Mouse (Mus musculus): Measurements from ENCODE around the gene Cebpa. TPM values are rescaled to one million over a fixed set of nuclear protein-coding genes. Genes with fewer than 3 reads are reported as not detected.

The Cebpa gene
- total RNA-seq, 2 experiments from 2014 or later, result 11.1 to 11.2 TPM

DNA sequence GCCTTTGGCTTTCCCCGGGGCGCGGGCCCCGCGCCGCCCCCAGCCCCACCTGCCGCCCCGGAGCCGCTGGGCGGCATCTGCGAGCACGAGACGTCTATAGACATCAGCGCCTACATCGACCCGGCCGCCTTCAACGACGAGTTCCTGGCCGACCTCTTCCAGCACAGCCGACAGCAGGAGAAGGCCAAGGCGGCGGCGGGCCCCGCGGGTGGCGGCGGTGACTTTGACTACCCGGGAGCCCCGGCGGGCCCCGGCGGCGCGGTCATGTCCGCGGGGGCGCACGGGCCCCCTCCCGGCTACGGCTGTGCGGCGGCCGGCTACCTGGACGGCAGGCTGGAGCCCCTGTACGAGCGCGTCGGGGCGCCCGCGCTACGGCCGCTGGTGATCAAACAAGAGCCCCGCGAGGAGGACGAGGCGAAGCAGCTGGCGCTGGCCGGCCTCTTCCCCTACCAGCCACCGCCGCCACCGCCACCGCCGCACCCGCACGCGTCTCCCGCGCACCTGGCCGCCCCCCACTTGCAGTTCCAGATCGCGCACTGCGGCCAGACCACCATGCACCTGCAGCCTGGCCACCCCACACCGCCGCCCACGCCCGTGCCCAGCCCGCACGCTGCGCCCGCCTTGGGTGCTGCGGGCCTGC, 533 bp downstream of the Cebpa start:
- peak; percentile 22 to 37 for DNase-seq (ENCODE audit: low spot score in 2 of 2)

DNA sequence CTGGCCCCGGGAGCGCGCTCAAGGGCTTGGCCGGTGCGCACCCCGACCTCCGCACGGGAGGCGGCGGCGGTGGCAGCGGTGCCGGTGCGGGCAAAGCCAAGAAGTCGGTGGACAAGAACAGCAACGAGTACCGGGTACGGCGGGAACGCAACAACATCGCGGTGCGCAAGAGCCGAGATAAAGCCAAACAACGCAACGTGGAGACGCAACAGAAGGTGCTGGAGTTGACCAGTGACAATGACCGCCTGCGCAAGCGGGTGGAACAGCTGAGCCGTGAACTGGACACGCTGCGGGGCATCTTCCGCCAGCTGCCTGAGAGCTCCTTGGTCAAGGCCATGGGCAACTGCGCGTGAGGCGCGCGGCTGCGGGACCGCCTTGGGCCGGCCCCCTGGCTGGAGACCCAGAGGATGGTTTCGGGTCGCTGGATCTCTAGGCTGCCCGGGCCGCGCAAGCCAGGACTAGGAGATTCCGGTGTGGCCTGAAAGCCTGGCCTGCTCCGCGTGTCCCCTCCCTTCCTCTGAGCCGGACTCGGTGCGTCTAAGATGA, 1.1 kb downstream of the Cebpa start:
- peak in 1 of 2 experiments; percentile 32 for DNase-seq (ENCODE audit: low spot score in 2 of 2)

DNA sequence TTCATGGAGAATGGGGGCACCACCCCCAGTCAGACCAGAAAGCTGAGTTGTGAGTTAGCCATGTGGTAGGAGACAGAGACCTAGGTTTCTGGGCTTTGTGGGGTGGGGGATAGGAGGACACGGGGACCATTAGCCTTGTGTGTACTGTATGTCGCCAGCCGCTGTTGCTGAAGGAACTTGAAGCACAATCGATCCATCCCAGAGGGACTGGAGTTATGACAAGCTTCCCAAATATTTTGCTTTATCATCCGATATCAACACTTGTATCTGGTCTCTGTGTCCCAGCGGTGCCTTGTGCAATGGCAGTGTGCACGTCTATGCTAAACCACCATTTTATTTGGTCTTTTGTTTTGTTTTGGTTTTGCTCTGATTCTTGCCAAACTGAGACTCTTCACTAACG, 2.1 kb downstream of the Cebpa start:
- DNase-seq (ENCODE audit: low spot score in 2 of 2), result no peak

DNA sequence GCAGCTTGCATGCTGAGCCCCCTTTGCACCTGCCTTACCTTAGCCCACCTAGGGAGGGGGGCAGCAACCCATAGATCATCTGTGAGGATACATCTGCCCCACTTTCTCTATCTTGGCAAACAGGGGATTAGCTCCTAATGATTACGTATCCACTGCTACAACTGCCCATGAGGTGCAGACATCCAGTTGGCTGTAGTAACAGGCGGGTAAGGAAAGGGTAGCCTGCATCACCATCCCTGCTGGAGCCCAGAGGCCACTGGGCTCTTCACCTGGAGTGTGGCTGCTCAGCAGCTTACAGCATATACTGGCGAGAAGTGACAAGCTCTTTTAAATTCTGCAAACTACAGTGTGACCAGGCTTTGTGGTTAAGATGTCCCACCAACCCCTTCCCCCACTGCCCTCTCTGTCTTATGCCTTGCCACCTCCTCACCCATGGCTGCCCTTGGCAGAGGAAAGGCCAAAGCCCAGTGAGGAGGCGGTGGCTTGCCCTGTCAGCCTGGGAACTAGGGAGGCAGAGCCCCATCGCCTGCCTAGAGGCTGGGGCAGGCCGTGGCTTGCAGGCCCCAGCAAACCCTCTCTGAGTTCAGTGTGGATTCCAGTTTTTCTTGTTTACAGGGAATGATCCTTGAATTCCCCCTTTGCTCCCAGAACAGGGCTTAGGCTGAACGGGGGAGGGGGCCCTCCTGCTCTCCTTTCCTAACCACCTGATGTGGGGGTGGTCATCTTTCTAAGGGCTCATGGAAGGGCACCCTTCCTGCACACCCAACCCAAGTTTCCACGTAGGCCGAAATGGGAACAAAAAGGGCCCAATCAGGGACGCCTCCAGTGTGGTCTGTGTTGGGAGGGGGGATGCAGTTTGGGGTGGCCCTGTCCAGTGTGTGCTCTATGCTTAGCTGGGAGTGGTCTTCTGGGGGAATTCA, 3.6 kb downstream of the Cebpa start:
- no peak for DNase-seq (ENCODE audit: low spot score in 2 of 2)

DNA sequence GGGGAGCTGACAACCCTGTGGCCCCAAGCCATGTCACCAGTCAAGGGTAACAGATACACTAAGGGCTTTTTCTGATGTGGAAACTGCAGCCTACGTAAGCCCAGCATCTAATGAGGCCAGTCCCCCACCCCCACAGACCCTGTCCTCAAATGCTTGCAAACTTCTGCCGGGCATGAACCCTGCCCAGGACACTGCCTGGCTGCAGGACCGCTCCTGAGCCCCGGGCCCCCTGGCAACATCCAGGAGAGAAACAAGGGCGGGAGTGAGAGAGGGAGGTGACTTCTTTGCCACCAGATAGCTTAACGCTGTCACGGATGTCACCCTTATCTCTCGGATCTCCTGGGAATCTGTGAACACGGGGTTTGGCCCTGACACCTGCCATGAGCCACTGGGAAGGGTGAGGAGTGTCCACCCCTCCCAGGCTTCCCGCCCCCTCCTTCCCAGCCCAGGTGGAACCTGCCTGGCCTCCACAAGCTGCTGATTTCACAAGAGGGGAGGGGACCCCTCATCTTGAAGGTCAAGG, 4.4 kb downstream of the Cebpa start:
- DNase-seq (ENCODE audit: low spot score in 2 of 2), result no peak

DNA sequence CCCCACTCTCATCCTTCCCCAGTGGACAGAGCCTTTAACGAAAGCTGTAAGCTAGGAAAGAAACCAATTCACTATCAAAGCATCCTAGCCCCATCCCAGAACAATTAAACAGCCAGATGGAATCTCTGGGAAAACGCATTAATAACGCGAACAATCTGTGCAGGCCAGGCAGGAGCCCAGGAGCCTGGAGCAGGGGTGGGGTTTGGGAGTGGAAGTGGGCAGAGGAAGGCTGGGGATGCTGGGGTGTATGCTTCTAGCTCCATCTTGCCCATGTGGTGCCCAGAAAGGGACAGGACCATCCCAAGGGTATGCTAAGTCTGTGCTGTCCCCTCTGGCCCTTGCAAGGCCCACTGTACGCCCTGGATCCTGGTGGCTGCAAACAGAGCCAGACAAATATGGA, 5.1 kb downstream of the Cebpa start:
- DNase-seq (ENCODE audit: low spot score in 2 of 2), result no peak

DNA sequence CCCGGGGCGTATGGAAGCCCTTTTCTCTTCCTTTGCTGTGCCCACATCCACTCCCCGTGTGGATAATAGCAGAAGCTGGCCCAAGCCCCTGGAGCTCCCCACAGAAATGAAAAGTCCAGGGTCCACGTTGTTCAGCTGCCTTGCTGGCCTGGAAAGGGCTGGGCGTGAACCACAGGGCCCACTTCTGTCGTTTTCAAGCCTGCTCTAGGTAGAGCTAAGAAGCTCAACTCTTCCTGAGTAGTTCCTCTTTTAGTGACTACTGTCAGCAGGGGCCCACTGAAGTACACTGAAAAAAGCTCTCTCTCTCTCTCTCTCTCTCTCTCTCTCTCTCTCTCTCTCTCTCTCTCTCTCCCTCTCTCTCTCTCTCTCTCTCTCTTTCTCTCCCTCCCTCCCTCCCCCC, 5.7 kb downstream of the Cebpa start:
- DNase-seq (ENCODE audit: low spot score in 2 of 2), result no peak

- no peak for DNase-seq (ENCODE audit: low spot score in 2 of 2)
Measured at GRCm38 (mm10) chr7:35125971-35126370, 6.9 kb downstream of the Cebpa start.

GRCm38 (mm10) chr7:35127001-35127400, 7.9 kb downstream of the Cebpa start:
- DNase-seq (ENCODE audit: low spot score in 2 of 2), result no peak

- DNase-seq (ENCODE audit: low spot score in 2 of 2), result no peak
Measured at GRCm38 (mm10) chr7:35127721-35128120, 8.6 kb downstream of the Cebpa start.

DNA sequence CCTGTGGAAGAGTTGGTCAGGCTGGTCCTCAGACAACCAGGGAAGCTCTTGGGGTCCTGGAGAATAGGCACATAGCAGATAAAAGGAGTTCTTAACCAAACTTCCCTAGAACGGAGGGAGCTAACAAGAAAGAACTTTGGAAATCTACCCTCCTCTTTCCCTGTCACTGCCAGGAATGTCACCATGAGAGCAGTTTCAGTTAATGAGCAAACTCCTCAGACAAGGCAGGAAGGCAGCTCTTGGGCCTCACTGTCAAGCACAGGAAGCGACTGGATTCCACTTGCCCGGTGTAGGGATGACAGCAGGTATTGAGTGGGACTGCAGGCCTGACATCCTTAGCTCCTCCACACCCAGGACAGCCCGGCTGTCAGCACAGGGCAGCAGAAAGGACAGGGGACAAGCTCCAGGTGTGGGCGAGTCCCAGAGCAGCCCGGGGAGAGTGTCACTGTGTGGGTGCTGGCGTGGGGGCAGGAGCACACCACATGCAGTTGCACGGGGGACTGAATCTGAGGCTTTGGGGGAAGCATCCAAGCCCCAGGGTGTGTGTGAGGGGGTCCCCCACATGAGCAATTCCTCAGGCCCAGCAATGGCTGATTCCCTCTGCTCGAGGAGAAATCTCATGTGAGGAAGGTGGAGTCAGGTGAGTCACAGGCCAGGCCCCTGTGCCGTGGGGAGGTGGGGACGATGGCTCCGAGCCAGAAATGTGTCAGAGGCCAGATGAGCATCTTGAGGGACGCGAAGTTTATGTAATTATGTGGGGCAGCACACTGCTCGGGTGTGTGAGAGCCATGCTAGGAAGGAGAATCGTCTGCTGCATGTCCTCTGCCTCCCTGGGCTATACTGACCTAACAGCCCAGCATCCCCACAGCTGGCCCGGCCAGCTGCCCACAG, 9.8 kb downstream of the Cebpa start:
- no peak for DNase-seq (ENCODE audit: low spot score in 2 of 2)

DNA sequence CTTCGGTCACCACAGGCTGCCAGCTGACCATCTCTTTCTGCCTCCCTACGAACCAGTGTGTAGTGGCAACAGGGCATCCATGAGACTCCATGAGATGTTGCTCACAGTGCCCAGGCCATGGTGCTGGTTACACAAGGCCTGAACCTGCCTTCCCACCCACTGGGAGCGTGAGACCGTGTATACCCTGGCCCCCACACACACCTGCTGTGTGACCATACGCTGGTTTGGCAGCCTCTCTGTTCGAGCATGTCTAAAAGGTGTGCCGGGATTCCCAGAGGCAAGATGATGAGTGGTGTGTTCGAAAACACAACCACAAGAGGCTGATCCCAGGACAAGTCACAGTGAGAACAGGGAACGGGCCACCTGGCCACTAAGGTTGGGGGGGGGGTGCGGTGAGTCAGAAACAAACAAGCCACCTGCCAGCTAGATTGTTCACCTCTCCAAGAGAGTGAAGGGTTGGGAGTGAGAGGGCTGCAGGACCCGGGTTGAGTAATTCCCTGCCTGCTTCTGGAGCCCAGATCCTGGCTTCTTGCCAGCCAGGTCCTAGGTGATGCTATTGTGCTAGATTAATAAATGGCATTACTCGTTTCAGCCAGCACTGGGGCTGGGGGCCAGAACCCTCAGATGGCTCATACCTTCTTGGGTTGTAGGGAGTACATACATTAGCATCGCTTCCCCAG, 11.1 kb downstream of the Cebpa start:
- no peak for DNase-seq (ENCODE audit: low spot score in 2 of 2)

GRCm38 (mm10) chr7:35130888-35131287, 11.8 kb downstream of the Cebpa start:
- DNase-seq (ENCODE audit: low spot score in 2 of 2), result no peak

- DNase-seq (ENCODE audit: low spot score in 2 of 2), result no peak
Measured at GRCm38 (mm10) chr7:35131601-35132000, 12.5 kb downstream of the Cebpa start.

DNA sequence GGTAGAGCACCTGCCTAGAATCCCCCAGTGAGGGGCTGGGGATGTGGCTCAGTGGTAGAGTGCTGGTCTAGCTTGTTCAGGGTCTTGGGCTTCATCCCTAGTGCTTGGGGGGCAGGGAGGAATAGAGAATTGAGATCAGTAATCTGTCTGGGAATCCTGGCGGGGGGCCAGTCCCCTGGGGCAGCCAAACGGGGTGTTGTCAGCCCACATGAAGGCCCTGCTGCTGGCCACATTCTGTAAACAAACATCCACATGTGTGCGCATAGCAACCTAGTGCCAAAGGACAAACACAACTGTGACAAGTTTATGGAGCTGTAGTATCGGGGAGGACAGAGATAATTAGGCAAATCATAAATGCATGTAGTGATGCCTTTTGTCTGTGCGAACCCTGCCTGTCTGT, 15.5 kb downstream of the Cebpa start:
- DNase-seq (ENCODE audit: low spot score in 2 of 2), result no peak

- DNase-seq (ENCODE audit: low spot score in 2 of 2), result no peak
Measured at GRCm38 (mm10) chr7:35137524-35137923, 18.4 kb downstream of the Cebpa start.

GRCm38 (mm10) chr7:35138481-35138880, 19.4 kb downstream of the Cebpa start:
- no peak for DNase-seq (ENCODE audit: low spot score in 2 of 2)

- no peak for DNase-seq (ENCODE audit: low spot score in 2 of 2)
Measured at GRCm38 (mm10) chr7:35139880-35140279, 20.8 kb downstream of the Cebpa start.

DNA sequence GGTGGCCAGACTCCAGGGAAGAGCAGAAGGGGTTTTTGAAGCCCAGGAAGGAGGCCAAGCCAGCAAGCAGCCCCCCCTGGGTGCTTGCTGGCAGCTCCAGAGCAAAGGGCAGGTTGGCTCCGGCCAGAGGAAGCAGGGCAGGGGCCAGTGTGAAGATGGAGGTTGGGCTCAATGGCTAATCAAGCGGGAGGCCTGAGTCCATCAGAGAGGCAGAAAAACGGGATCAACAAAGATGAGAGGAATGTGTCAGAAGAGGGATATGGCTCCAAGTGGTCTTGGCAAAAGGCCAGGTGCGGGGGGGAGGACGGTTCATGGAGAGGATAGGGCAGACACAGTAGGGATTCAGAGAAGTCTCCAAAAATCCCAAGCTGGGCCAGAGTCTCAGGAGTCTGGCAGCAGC, 22.4 kb downstream of the Cebpa start:
- DNase-seq (ENCODE audit: low spot score in 2 of 2), result no peak

DNA sequence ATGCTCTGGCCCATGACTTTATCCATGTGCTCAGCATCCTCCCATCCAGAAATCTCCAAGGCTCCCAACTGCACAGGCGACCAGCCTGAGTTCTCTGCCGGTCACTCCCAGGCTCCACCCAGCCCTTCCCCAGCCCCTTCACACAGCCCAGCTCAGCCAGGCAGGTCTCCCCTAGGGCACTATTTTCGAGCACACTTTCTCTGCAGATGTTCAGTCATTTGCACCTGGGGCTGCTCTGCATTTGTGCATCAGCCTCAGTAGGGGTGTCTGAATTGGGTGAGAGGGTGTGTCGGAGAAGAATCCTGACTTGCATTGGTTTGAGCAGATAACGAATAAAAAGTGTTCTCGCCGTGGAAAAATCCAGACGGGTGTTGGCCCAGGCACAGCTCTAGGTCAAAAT, 23.4 kb downstream of the Cebpa start:
- DNase-seq (ENCODE audit: low spot score in 2 of 2), result no peak
